Mouse (Mus musculus) heart, adult 2 months (tissue): ENCODE data around the gene Hist3h2a.

Experiments
- CTCF ChIP-seq: fragments of 200-600 bp; IDR thresholded peaks from 2 replicates; pipeline ENCODE4 v1.8.1; 2022; ENCODE audit warnings: antibody characterized with exemption, mild to moderate bottlenecking, moderate library complexity
- POLR2A ChIP-seq: fragments of 200-500 bp; IDR thresholded peaks from 2 replicates; pipeline ENCODE4 v1.6.1; 2011; ENCODE audit warnings: mild to moderate bottlenecking, low read depth, low read length, control low read depth; ENCODE audit not compliant: insufficient read depth

DNA sequence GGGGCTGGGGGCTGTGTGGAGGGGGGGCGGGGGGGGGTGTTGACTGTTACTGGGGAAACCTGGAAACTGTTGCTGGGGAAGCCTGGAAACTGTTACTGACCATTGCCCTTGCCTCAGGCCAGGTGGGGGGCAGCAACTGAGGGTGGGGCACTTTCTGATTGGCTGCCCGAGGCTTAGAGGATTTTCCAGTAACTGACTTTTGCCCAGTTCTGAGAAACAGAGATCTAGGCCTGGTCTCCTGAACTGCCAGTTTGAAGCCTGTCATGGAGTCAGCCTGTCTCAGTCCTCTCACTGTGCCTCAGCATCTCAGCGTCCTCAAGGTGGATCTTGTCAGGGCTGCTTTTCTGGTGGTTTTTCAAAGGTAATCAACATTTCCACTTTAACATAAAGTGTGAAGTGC is 19.9 kb downstream of the Hist3h2a start:
- TF ChIP-seq POLR2A (no peak), CTCF (no peak)
